Mouse (Mus musculus) intestine, postnatal 0 days (tissue): Measurements from ENCODE around the gene Aicda. TPM values are rescaled to one million over a fixed set of nuclear protein-coding genes. Genes with fewer than 3 reads are reported as not detected.
A peak's percentile ranks its signal among the peaks of the same experiment; 100 is the strongest.
"Not testable (repeated sequence)": the region's sequence is repeated elsewhere in the genome, so short reads cannot be mapped to it uniquely, and the experiment has no call there.

Experiments
- ATAC-seq: fragments of 200-750 bp; cut with Nextera tagmentation; 2 replicates; pipeline ENCODE4 v1.8.0; 2017; ENCODE audit warnings: mild to moderate bottlenecking, moderate TSS enrichment, moderate library complexity
- H3K27ac ChIP-seq: fragments of 300-500 bp; sonication (generic); 2 replicates; pipeline ENCODE4 v1.5.1; 2014; ENCODE audit warnings: mild to moderate bottlenecking, low read depth, low read length, moderate library complexity
- H3K27me3 ChIP-seq: fragments of 300-500 bp; sonication (generic); replicated peaks from 2 replicates; pipeline ENCODE4 v1.6.1; 2014; ENCODE audit warnings: low read length, mixed read lengths; ENCODE audit not compliant: control insufficient read depth, insufficient read depth
- H3K36me3 ChIP-seq: fragments of 300-500 bp; sonication (generic); 2 replicates; pipeline ENCODE4 v1.6.1; 2014; ENCODE audit warnings: mild to moderate bottlenecking, moderate library complexity; ENCODE audit not compliant: control insufficient read depth, insufficient read depth
- H3K4me1 ChIP-seq: fragments of 300-500 bp; sonication (generic); replicated peaks from 2 replicates; pipeline ENCODE4 v1.6.1; 2014; ENCODE audit warnings: antibody characterized with exemption, low read length, mixed read lengths; ENCODE audit not compliant: control insufficient read depth, insufficient read depth
- H3K4me2 ChIP-seq: fragments of 300-500 bp; sonication (generic); replicated peaks from 2 replicates; pipeline ENCODE4 v1.6.1; 2014; ENCODE audit warnings: low read depth, mild to moderate bottlenecking, moderate library complexity
- H3K4me3 ChIP-seq: fragments of 300-500 bp; sonication (generic); 2 replicates; pipeline ENCODE4 v1.5.1; 2014; ENCODE audit warnings: low read depth, low read length
- H3K9ac ChIP-seq: fragments of 300-500 bp; sonication (generic); 2 replicates; pipeline ENCODE4 v1.6.1; 2014; ENCODE audit warnings: mild to moderate bottlenecking, low read depth, low read length
- H3K9me3 ChIP-seq: fragments of 300-500 bp; sonication (generic); 2 replicates; pipeline ENCODE4 v1.6.1; 2016; ENCODE audit warnings: mixed run types; ENCODE audit not compliant: control insufficient read depth
- CTCF ChIP-seq: sonication (generic); IDR thresholded peaks from 2 replicates; pipeline ENCODE4 v1.5.1; 2016; ENCODE audit warnings: low read depth, mild to moderate bottlenecking, control low read depth, antibody characterized with exemption, moderate library complexity
- WGBS: fragments of 180-500 bp; shearing (Covaris S2); extraction: QIAGEN DNeasy Blood & Tissue Kit; methylation state at CpG from one replicate; pipeline ENCODE4 v1.1.7; 2014; 5-methylcytosine and 5-hydroxymethylcytosine counted together
- polyA plus RNA-seq: library from polyadenylated mRNA; unstranded; fragments of >200 nt; fragmentation: Nextera tagmentation; extraction: Ambion mirVana; gene quantifications from 2 replicates; pipeline ENCODE4 v1.2.1, GENCODE M21; 2015

Gene Aicda
- polyA plus RNA-seq, 1 experiment from 2014 or later = not detected

DNA sequence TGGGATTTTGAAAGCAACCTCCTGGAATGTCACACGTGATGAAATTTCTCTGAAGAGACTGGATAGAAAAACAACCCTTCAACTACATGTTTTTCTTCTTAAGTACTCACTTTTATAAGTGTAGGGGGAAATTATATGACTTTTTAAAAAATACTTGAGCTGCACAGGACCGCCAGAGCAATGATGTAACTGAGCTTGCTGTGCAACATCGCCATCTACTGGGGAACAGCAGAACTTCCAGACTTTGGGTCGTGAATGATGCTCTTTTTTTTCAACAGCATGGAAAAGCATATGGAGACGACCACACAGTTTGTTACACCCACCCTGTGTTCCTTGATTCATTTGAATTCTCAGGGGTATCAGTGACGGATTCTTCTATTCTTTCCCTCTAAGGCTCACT, 8.9 kb downstream of the Aicda start:
- H3K36me3 ChIP-seq = no peaks in the 10 kb centered on the region
- H3K27ac ChIP-seq = no peak overlapping the region
- H3K4me1 ChIP-seq = no peaks in the 10 kb centered on the region
- no peak overlapping the region for H3K9ac ChIP-seq
- no peaks in the 10 kb centered on the region for H3K27me3 ChIP-seq
- ATAC-seq = no peak
- H3K4me2 ChIP-seq = peak overlapping the region; percentile 35
- no peak overlapping the region for H3K4me3 ChIP-seq
- 1% methylated on average over 6 of the region's 6 CpGs for WGBS
- peak; percentile 90 for TF ChIP-seq CTCF
- H3K9me3 ChIP-seq = no peaks in the 10 kb centered on the region

DNA sequence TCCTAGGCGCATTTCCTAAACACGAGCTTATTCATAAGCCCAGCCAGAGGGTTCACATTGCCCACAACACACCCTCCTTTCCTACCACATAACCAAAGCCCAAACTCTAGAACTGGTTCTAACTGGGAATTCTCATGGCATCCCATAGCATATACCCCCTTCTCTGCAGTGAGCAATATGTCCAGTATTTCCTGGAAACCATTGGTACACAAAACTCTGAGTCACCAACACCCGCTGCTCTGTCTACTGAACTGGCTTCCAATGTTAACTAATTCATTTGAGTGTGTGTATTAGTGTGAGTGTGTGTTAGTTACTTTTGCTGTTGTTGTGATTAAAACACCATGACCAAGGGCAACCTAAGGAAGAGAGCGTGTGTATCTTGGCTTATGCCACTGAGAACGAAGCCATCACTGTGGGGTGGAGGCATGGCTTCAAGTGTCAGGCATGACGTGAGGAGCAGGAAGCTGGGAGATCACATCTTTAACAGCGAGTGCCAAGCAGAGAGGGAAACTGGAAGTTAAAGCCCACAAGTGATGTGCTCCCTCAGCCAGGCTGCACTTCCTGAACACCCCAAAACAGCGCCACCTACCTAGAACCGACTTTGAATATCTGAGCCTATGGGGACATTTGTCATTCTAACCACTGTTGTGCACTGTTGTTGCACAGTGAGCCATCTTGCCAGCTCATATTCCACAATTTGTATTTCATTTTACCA, 11.6 kb downstream of the Aicda start:
- no peaks in the 10 kb centered on the region for H3K4me1 ChIP-seq
- no peak for ATAC-seq
- H3K9ac ChIP-seq = no peak overlapping the region
- no peaks in the 10 kb centered on the region for H3K36me3 ChIP-seq
- H3K9me3 ChIP-seq = no peaks in the 10 kb centered on the region
- no peak overlapping the region for H3K4me3 ChIP-seq
- no peaks in the 10 kb centered on the region for H3K27me3 ChIP-seq
- TF ChIP-seq CTCF = no peak
- no peak overlapping the region for H3K4me2 ChIP-seq
- H3K27ac ChIP-seq = no peak overlapping the region
- 89% methylated on average over 9 of the region's 9 CpGs for WGBS

DNA sequence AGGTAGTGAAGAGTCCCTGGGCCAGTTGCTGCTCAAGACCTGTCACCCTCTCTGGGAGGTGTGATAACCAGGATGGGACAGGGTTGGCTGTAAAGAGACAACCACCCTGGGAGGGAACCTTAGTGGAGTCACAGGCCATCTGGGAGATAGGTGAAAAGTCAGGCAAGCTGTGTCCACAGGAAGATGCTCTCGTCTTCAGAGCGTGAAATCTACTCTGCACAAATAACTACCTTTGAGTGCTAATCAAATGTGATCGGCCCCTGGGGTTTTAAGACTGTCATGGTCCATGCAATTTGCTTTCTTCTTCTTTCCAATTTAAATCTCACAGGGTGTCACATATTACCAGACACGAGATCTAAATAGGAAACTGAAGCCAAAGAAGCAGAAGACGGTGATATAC, 15.5 kb downstream of the Aicda start:
- ATAC-seq = no peak
- H3K27ac ChIP-seq = no peak overlapping the region
- no peak for TF ChIP-seq CTCF
- H3K9ac ChIP-seq = no peak overlapping the region
- H3K4me1 ChIP-seq = no peaks in the 10 kb centered on the region; the same call in 1 of the 2 replicates
- no peaks in the 10 kb centered on the region for H3K36me3 ChIP-seq
- H3K4me3 ChIP-seq = no peak overlapping the region
- no peak overlapping the region for H3K4me2 ChIP-seq
- WGBS = 77% methylated on average over 5 of the region's 5 CpGs
- H3K27me3 ChIP-seq = no peaks in the 10 kb centered on the region
- H3K9me3 ChIP-seq = no peaks in the 10 kb centered on the region

DNA sequence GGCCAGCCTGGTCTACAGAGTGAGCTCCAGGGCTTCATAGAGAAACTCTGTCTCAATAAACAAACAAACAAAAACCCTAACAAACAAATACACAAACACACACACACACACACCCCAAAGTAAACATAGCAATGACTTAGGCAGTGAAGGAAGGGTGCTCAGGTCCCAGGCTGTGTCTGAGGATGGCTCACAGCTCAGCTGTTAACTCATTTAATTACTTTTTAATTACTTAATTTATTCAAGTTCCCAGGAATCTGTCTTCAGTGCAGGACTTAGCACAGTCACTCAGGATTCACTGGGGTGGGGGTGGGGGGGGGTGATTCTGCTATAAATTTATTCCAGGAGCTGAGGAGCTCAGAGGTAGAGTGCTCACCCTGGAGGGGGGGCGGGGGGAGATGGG, 16.2 kb downstream of the Aicda start:
- no peaks in the 10 kb centered on the region; the same call in 1 of the 2 replicates for H3K4me1 ChIP-seq
- no peak for ATAC-seq
- H3K27ac ChIP-seq = no peak overlapping the region
- no peak overlapping the region for H3K4me3 ChIP-seq
- TF ChIP-seq CTCF = no peak
- no peaks in the 10 kb centered on the region for H3K36me3 ChIP-seq
- H3K9ac ChIP-seq = no peak overlapping the region
- whole genome bisulfite sequencing = 82% methylated on average over 1 of the region's 1 CpGs
- H3K27me3 ChIP-seq = no peaks in the 10 kb centered on the region
- H3K4me2 ChIP-seq = no peak overlapping the region
- H3K9me3 ChIP-seq = no peaks in the 10 kb centered on the region

DNA sequence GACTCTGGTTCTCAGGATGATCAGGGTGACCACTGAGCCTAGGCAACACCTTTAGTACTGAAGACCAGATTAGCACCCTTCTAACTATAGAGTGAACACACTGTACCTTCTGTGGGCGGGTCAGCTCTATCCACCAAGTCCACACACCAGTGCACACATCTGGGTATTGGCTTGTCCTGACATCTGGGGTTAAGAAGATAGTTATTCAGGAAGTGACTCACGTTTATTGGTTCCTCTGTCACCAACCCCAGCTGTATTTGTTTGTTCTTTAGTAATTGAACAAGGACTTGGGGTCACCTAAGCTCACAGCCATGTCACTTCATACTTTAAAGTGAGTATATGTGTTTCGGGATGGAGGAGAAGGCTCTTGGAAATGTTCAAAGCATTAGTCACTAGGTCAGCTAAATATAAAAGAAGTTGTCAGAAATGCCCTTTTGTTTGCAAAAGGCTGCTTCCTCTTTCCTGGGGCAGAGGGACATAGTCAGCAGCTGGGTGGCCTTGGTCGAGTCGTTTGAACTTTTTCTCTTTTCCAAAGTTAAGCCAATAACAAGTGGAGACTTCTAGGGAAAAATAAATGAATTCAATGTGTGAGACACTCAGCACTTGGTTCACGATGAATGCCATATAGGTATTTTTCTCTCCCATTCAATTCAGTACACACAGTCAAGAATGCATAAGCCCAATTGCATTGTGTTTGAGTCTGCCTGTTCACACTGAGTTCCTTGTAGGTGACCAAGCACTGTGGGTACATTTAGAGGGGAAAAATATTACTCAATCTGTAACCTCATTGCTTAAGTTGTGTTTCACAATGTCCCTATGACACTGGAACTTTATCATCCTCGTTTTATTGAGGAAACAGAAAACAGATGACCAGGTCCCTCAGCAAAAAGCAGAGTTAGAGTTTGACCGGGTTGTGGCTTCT, 17.4 kb downstream of the Aicda start:
- Histone ChIP-seq H3K4me1 (no peaks in the 10 kb centered on the region; the same call in 1 of the 2 replicates), H3K9me3 (no peaks in the 10 kb centered on the region), H3K36me3 (no peaks in the 10 kb centered on the region), H3K4me3 (no peak overlapping the region), H3K27ac (no peak overlapping the region), H3K9ac (no peak overlapping the region), H3K4me2 (no peak overlapping the region), H3K27me3 (no peaks in the 10 kb centered on the region)
- peak; percentile 80 for ATAC-seq
- TF ChIP-seq CTCF = no peak
- 39% methylated on average over 8 of the region's 8 CpGs for WGBS

DNA sequence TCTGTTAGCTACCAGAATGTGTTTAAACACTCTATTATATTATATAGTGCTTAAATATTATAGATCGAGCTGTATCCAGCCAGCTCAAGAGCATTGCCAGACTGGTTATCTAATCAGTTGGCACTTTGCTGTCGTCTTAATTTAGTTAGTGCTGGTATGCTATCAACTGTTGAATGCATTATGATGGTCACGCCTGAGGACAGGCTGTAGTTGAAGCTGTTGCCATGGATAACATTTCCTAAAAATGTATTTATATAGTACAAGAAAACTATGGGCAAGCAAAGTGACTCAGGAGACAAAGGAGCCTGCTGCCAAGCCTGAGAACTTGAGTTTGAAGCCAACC, 18.0 kb downstream of the Aicda start:
- Histone ChIP-seq H3K4me1 (no peaks in the 10 kb centered on the region; the same call in 1 of the 2 replicates), H3K27me3 (no peaks in the 10 kb centered on the region), H3K4me3 (no peak overlapping the region), H3K4me2 (no peak overlapping the region), H3K9ac (no peak overlapping the region), H3K27ac (no peak overlapping the region), H3K36me3 (no peaks in the 10 kb centered on the region), H3K9me3 (no peaks in the 10 kb centered on the region)
- WGBS = 40% methylated on average over 3 of the region's 3 CpGs
- ATAC-seq = peak; percentile 14; the same call in 1 of the 2 replicates
- no peak for TF ChIP-seq CTCF

DNA sequence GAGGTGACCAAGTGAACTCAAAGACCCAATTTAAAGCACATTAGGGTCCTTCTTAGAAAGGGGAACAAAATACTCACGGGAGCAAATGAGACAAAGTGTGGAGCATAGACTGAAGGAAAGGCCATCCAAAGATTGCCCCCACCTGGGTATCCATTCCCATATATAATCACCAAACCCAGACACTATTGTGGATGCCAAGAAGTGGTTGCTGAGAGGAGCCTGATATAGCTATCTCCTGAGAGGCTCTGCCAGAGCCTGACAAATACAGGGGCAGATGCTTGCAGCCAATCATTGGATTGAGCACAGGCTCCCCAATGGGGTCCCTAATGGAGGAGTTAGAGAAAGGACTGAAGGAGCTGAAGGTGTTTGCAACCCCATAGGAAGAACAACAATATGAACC, 21.4 kb downstream of the Aicda start:
- H3K9me3 ChIP-seq, H3K27me3 ChIP-seq, H3K4me1 ChIP-seq, H3K27ac ChIP-seq, H3K36me3 ChIP-seq, H3K4me2 ChIP-seq, ATAC-seq, H3K4me3 ChIP-seq, H3K9ac ChIP-seq: not testable (repeated sequence)
- 90% methylated on average over 1 of the region's 1 CpGs for WGBS
